Mouse (Mus musculus): ENCODE results near the gene Fmo2.

Gene Fmo2

DNA sequence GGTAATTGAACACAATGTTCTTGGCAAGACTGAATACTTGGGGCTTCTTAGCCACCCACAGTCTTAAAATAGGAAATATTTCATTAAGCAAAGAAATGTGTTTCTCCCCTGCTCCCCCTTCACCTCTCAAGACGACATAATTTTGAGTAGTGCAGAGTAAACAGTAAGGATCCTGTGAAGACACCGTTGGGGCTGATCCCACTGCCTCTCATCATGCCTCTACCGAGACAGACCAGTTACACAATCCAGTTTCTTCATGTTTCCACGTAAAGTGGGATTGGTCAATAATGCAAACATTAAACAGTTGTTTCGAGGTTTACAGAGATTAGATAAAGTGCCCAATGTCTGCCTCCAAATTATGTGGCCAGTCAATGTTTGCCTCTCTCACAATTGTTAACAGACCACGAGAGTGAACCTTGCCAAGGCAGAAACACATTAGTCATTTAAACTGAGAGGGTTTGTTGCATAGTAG lies 6.5 kb downstream of the Fmo2 start:
- DNase-seq (ENCODE audit: low spot score in 2 of 2) = no peak

GRCm38 (mm10) chr1:162888646-162889045 lies 9.9 kb downstream of the Fmo2 start:
- DNase-seq (ENCODE audit: low spot score in 2 of 2) = no peak

DNA sequence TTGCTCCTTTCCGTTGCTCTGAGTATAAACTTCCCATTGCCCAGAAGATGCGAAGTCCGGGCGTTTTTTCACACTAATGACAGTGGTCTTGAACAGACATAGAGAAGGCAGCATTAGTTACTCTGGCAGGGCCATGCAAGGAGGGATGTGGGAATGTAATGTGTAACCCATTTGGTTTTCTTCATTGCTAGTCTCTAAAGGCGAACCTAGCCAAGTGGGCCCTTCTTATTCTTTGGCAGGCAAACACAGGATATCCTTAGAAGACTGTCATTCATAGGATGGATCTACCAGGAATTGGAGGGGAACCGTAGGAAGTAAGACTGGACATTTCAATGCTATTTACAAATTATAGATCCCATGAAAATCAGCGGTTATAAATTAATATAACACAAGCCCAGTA lies 10.9 kb downstream of the Fmo2 start:
- no peak for DNase-seq (ENCODE audit: low spot score in 2 of 2)

GRCm38 (mm10) chr1:162886138-162886816 lies 12.2 kb downstream of the Fmo2 start:
- DNase-seq (ENCODE audit: low spot score in 2 of 2) = no peak

DNA sequence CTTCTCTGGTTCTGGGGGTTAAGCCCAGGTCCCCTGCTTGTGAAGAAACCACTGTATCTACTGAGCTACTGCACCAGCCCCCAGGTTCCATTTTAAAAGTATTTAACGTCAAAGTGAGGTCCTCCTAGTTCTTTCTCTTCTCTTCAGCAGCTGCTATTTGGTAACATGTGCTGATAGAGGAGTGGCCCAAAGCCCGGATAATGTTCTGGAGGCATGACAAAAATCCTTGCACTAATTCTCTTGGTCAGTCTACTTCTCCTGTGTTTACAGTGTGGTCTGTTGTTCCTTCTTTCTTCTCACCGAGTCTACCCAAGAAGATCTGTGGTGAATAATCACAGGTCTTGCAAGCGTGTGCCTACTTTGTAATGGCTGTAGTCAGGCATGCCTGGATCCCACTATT lies 15.8 kb downstream of the Fmo2 start:
- DNase-seq (ENCODE audit: low spot score in 2 of 2) = no peak

- DNase-seq (ENCODE audit: low spot score in 2 of 2) = no peak
These were observed 18.7 kb downstream of the Fmo2 start for GRCm38 (mm10) chr1:162879595-162880369.

DNA sequence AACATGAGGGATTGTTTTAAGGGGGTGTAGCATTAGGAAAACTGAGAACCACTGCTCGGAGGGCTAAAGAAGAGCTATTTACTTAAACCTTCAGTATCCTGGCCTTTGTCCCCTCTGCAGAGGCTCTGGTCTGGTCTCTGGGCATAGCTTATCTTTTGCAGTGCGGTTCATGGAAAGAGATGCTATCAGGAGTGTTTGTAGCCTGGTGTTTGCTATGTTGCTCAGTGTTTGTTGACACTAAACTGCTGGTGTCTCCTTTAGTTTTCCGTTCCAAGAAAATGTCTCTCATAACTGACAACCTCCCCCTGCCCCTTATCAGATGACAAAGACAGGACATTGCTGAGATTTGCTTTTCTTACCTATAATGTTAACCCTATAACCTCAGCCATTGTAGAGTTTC lies 23.4 kb downstream of the Fmo2 start:
- DNase-seq (ENCODE audit: low spot score in 2 of 2) = no peak

GRCm38 (mm10) chr1:162871701-162872311 lies 26.7 kb downstream of the Fmo2 start:
- DNase-seq (ENCODE audit: low spot score in 2 of 2) = no peak

GRCm38 (mm10) chr1:162870978-162871377 lies 27.5 kb downstream of the Fmo2 start:
- DNase-seq (ENCODE audit: low spot score in 2 of 2) = no peak

- DNase-seq (ENCODE audit: low spot score in 2 of 2) = no peak
These were observed 31.1 kb downstream of the Fmo2 start for GRCm38 (mm10) chr1:162867396-162867795.

- DNase-seq (ENCODE audit: low spot score in 2 of 2) = no peak
These were observed 32.2 kb downstream of the Fmo2 start, which contains the start of gene Fmo1 for GRCm38 (mm10) chr1:162866280-162866681. TSS of gene Fmo1 (minus strand) at chr1:162866610.

DNA sequence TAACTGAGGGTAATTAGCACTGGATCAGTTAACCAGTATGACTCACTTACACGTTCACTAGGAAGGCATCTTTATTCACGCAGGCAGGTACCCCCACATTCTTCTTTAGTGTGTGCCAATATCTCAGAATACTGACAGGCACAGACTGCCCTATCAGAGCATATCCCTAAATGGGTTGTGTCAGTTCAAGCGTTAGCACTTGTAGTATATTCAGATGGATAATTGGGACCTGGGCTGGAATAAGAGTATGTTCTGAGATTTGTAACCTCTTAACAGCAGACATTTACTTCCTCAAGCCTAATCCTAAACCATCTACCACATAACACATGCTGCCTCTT lies 33.1 kb downstream of the Fmo2 start:
- no peak for DNase-seq (ENCODE audit: low spot score in 2 of 2)

GRCm38 (mm10) chr1:162864816-162865492 lies 33.6 kb downstream of the Fmo2 start:
- DNase-seq (ENCODE audit: low spot score in 2 of 2) = no peak

DNA sequence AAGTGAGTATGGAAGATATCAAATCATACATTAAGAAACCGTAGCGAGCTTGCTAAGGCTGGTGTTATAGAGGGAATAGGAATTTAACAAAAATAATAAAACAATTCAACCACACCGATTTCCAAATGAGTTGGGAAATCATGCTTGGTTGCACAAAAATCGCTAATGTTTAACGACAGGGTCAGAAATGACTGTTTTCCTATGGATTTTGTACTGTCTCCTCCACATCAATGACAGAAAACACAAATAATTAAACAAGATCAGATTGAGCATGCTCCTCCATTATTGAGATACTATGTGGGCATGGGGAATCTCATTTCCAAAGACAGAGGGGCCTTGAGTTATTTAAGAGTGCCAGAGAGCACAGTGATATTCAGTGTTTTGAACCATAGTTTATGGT lies 34.2 kb downstream of the Fmo2 start:
- DNase-seq (ENCODE audit: low spot score in 2 of 2) = no peak

GRCm38 (mm10) chr1:162863579-162863978 lies 34.9 kb downstream of the Fmo2 start:
- DNase-seq (ENCODE audit: low spot score in 2 of 2) = no peak

GRCm38 (mm10) chr1:162862328-162862727 lies 36.2 kb downstream of the Fmo2 start:
- DNase-seq (ENCODE audit: low spot score in 2 of 2) = no peak

- DNase-seq (ENCODE audit: low spot score in 2 of 2) = no peak
These were observed 38.4 kb downstream of the Fmo2 start for GRCm38 (mm10) chr1:162859996-162860605.

GRCm38 (mm10) chr1:162859545-162859976 lies 39.0 kb downstream of the Fmo2 start:
- peak in 1 of 2 experiments; percentile 26 for DNase-seq (ENCODE audit: low spot score in 2 of 2)

GRCm38 (mm10) chr1:162858748-162859130 lies 39.8 kb downstream of the Fmo2 start:
- DNase-seq (ENCODE audit: low spot score in 2 of 2) = no peak

DNA sequence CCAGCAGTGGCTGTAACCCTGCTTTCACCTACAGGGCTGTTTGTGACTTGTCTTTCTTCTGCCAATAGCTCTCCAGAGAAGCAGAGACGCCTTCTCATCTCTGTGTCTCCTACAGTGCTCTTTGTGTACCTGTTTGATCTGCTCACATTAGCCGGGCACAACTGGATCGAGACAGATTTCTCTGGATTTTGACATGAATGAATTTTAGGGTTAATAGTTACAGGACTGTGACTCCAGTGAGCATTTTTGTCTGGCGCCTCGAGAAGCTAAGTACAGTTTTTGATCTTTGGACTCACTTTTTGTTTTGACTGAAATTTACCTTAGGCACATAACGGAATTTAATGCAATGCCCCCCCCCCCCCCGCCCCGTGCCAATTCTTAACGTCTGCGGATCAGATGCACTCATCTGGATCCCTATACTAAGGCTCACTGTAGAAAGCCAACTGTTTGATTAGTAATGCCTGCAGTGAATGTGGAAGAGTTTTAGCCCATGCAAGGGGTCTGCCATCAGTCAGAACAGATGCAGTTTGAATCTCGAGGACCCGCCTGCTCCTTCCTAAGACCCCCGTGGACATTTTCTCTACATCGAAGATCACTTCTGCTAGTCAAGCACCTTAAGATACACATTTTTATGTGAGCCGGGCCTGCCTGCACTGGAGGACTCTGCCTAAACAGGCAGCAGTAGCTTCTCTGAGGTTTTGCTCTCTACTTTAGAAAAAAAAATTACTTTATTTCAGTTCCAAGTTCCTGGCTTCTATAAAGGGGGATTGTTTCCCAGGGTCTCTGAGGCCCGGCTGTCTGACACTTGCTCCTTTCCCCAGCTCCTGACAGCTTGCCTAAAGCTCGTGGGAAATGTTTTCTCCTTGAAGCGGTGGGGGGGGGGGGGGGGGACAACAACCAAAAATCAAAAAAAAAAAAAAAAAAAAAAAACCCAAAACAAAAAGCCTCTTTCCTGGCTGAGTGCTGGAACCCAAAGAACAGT lies 40.5 kb downstream of the Fmo2 start:
- no peak for DNase-seq (ENCODE audit: low spot score in 2 of 2)
